ENCODE assay signal across 9 mouse cellular contexts in genomic region chr1:93063694-93064093, GRCm38 (mm10). TPM values are rescaled to one million over a fixed set of nuclear protein-coding genes. Genes with fewer than 3 reads are reported as not detected.
DNase-seq lines count a peak whose midpoint lies in the region; ATAC-seq and TF ChIP-seq lines count a peak whose summit lies in the region.
"Had no signal": no experiment of that assay in that cellular context is flagged by ENCODE, and none has a peak within 500 bp of the region (broad histone marks: within the 10 kb centered on the region; RNA-seq: fewer than 3 reads in every experiment).

No protein-coding gene starts in this region.

- no peaks in the 10 kb centered on the region for H3K9me3 ChIP-seq in lung, embryonic 14.5 days (ENCODE audit: low read depth, low read length)

- peak; percentile 14 for DNase-seq in kidney, adult 2 months
- DNase-seq in kidney, adult 18-20 months = no peak
- peak; percentile 51 to 55 for DNase-seq in adrenal gland, adult 18-20 months (ENCODE audit: low spot score in 2 of 2)
- DNase-seq in cerebellum, postnatal 14 days = peak; percentile 54 to 71
- DNase-seq in lung, embryonic 14.5 days = peak; percentile 83
- no peak for DNase-seq in embryo, embryonic 9.5 days (ENCODE audit: extremely low spot score)
- DNase-seq in urinary bladder, adult 18-20 months (ENCODE audit: low spot score in 2 of 2) = no peak
- no peak for DNase-seq in frontal cortex, postnatal 14 days (ENCODE audit: low spot score in 2 of 2)

- TF ChIP-seq POLR2A in kidney, adult 2 months (IDR thresholded peaks at IDR 0.05; ENCODE audit: low read depth, low read length) = no peak

- no peak overlapping the region for H3K4me3 ChIP-seq in kidney, adult 2 months (ENCODE audit: insufficient read depth, low read depth, low read length)
- no peak overlapping the region for H3K4me3 ChIP-seq in lung, embryonic 14.5 days (ENCODE audit: low read depth, low read length)

- no peak for TF ChIP-seq CTCF in kidney, adult 2 months (conservative IDR thresholded peaks at IDR 0.05; ENCODE audit: insufficient read depth, insufficient read length, low read depth, low read length)
- TF ChIP-seq CTCF in lung, embryonic 14.5 days (IDR thresholded peaks at IDR 0.05; ENCODE audit: low read depth) = no peak

- H3K9ac ChIP-seq in lung, embryonic 14.5 days = no peak overlapping the region

- no peaks in the 10 kb centered on the region for H3K27me3 ChIP-seq in kidney, adult 2 months (replicated peaks; ENCODE audit: control insufficient read depth, insufficient read depth, low read length)
- no peaks in the 10 kb centered on the region for H3K27me3 ChIP-seq in lung, embryonic 14.5 days (ENCODE audit: insufficient read depth, low read length)

- ATAC-seq in lung, embryonic 14.5 days (ENCODE audit: insufficient read depth) = peak; percentile 78

- H3K36me3 ChIP-seq in kidney, adult 2 months (ENCODE audit: control insufficient read depth, insufficient read depth, low read length) = no peaks in the 10 kb centered on the region
- no peaks in the 10 kb centered on the region for H3K36me3 ChIP-seq in lung, embryonic 14.5 days (ENCODE audit: insufficient read depth)

- H3K4me1 ChIP-seq in kidney, adult 2 months (ENCODE audit: control insufficient read depth, insufficient read depth, low read length) = no peaks in the 10 kb centered on the region
- peaks cover 3% of the 10 kb centered on the region; the same call in 1 of the 2 replicates for H3K4me1 ChIP-seq in lung, embryonic 14.5 days (ENCODE audit: insufficient read depth)

- no peak overlapping the region for H3K4me2 ChIP-seq in lung, embryonic 14.5 days

- 37% methylated on average over 5 of the region's 5 CpGs for WGBS in kidney, adult 2 months
- WGBS in lung, embryonic 14.5 days = 44% methylated on average over 5 of the region's 5 CpGs

- H3K27ac ChIP-seq in kidney, adult 2 months (ENCODE audit: insufficient read depth, low read depth, low read length) = no peak overlapping the region
- peak overlapping the region; percentile 8; the same call in 1 of the 2 replicates for H3K27ac ChIP-seq in lung, embryonic 14.5 days (ENCODE audit: low read depth)

RNA-seq across cellular contexts. Expression of gene Kif1a, which starts 38.1 kb away (rescaled TPM):
- polyA plus RNA-seq in kidney, adult 2 months (2012; rRNA removed) = 1.3 and 1.4 TPM in 2 replicates
- 10 to 100 TPM; 37.9 to 38.1 TPM for total RNA-seq in adrenal gland, adult 18-20 months (2021)
- polyA plus RNA-seq in lung, embryonic 14.5 days (2014; fragmentation: Nextera tagmentation; extraction: Ambion mirVana) = 8.6 and 11.2 TPM in 2 replicates

RNA-seq across cellular contexts. Expression of gene Aqp12, which starts 57.6 kb away (rescaled TPM):
- not detected in 2 replicates for polyA plus RNA-seq in kidney, adult 2 months (2012; rRNA removed)
- under 1 TPM in 1 of 2 experiments, not detected in 1; 0.36 TPM for total RNA-seq in adrenal gland, adult 18-20 months (2021)
- polyA plus RNA-seq in lung, embryonic 14.5 days (2014; fragmentation: Nextera tagmentation; extraction: Ambion mirVana) = not detected in 2 replicates
- total RNA-seq: layer of hippocampus, adult 8-10 months had no signal

Comparison
In these comparisons a context has a peak if more than half of its experiments do, and no peak if none do; other contexts are left out.
1. DNase-seq: peak in kidney, adult 2 months (single experiment), adrenal gland, adult 18-20 months (2 of 2), cerebellum, postnatal 14 days (2 of 2) and lung, embryonic 14.5 days (single experiment); none in kidney, adult 18-20 months (single experiment), embryo, embryonic 9.5 days (single experiment), urinary bladder, adult 18-20 months (0 of 2) and frontal cortex, postnatal 14 days (0 of 2).